Comparison of ENCODE assay signal across 21 mouse cellular contexts in genomic region chr7:65296675-65297589, GRCm38 (mm10).
DNase-seq lines count a peak whose midpoint lies in the region; ATAC-seq and TF ChIP-seq lines count a peak whose summit lies in the region.
"Had no signal": no experiment of that assay in that cellular context is flagged by ENCODE, and none has a peak within 500 bp of the region (broad histone marks: within the 10 kb centered on the region; RNA-seq: fewer than 3 reads in every experiment).

No protein-coding gene starts in this region.

- no peak overlapping the region for H3K9ac ChIP-seq in heart, adult 2 months (ENCODE audit: low read depth, low read length)
- H3K9ac ChIP-seq in limb, embryonic 13.5 days: no peak overlapping the region
- no peak overlapping the region for H3K9ac ChIP-seq in limb, embryonic 14.5 days (ENCODE audit: low read depth, low read length, severe bottlenecking)
- no peak overlapping the region for H3K9ac ChIP-seq in limb, embryonic 15.5 days

- no peak overlapping the region for H3K27ac ChIP-seq in heart, adult 2 months
- H3K27ac ChIP-seq in limb, embryonic 13.5 days: peak overlapping the region; percentile 39; the same call in 1 of the 2 replicates
- H3K27ac ChIP-seq in limb, embryonic 10.5 days: no peak overlapping the region
- H3K27ac ChIP-seq in limb, embryonic 14.5 days (replicated peaks; ENCODE audit: low read depth, low read length): no peak overlapping the region
- no peak overlapping the region for H3K27ac ChIP-seq in limb, embryonic 15.5 days
- no peak overlapping the region for H3K27ac ChIP-seq in layer of hippocampus, adult 2 months

- intact Hi-C loops in heart, adult 2 months (cut with DNase I): no loop called here

- DNase-seq in heart, adult 11 months: peak; percentile 55
- DNase-seq in heart, adult 2 months: no peak
- DNase-seq in limb, embryonic 10.5 days (ENCODE audit: low spot score): no peak
- DNase-seq in limb, embryonic 14.5 days (ENCODE audit: low spot score): peak; percentile 68
- DNase-seq in cerebellum, postnatal 10 days: no peak
- no peak for DNase-seq in layer of hippocampus, adult 2 months (ENCODE audit: low spot score in 2 of 2)
- DNase-seq: adrenal gland, adult 2 months; adrenal gland, adult 8-10 months; adrenal gland, postnatal 10 days; adrenal gland, postnatal 14 days; adrenal gland, postnatal 25 days; adrenal gland, postnatal 36 days; B cell, adult 2 months; cerebellum, adult 11 months; cerebellum, adult 11-12 months had no signal

- H3K79me2 ChIP-seq in heart, adult 2 months (replicated peaks; ENCODE audit: control insufficient read depth, insufficient read depth, low read length): no peaks in the 10 kb centered on the region

- no peak for TF ChIP-seq POLR2A in heart, adult 2 months (IDR thresholded peaks at IDR 0.05; ENCODE audit: insufficient read depth, low read depth, low read length)
- no peak for TF ChIP-seq POLR2A in limb, embryonic 14.5 days (IDR thresholded peaks at IDR 0.05; ENCODE audit: borderline replicate concordance, extremely low read depth, insufficient read depth, insufficient read length)

- H3K4me1 ChIP-seq in heart, adult 2 months (ENCODE audit: control insufficient read depth, insufficient read depth, low read length): no peaks in the 10 kb centered on the region
- H3K4me1 ChIP-seq in limb, embryonic 13.5 days: peaks cover 19% of the 10 kb centered on the region
- no peaks in the 10 kb centered on the region for H3K4me1 ChIP-seq in limb, embryonic 10.5 days
- peaks cover 13% of the 10 kb centered on the region; the same call in 1 of the 2 replicates for H3K4me1 ChIP-seq in limb, embryonic 14.5 days (ENCODE audit: control insufficient read depth, insufficient read depth, low read length)
- H3K4me1 ChIP-seq in limb, embryonic 15.5 days: peaks cover 10% of the 10 kb centered on the region; the same call in 1 of the 2 replicates

- WGBS in heart, adult 2 months: 92% methylated on average over 6 of the region's 6 CpGs
- WGBS in limb, embryonic 13.5 days: 50% methylated on average over 6 of the region's 6 CpGs
- 93% methylated on average over 6 of the region's 6 CpGs for WGBS in limb, embryonic 10.5 days
- 37% methylated on average over 6 of the region's 6 CpGs for WGBS in limb, embryonic 14.5 days
- 48% methylated on average over 6 of the region's 6 CpGs for WGBS in limb, embryonic 15.5 days

- no peak for TF ChIP-seq CTCF in heart, adult 2 months (IDR thresholded peaks at IDR 0.05)
- no peak for TF ChIP-seq CTCF in layer of hippocampus, adult 2 months (conservative IDR thresholded peaks at IDR 0.05)

- peaks cover 4% of the 10 kb centered on the region; the same call in 1 of the 2 replicates for H3K36me3 ChIP-seq in heart, adult 2 months (ENCODE audit: control insufficient read depth, insufficient read depth, low read length)
- H3K36me3 ChIP-seq in limb, embryonic 13.5 days: peaks cover 34% of the 10 kb centered on the region
- peaks cover 47% of the 10 kb centered on the region for H3K36me3 ChIP-seq in limb, embryonic 10.5 days
- H3K36me3 ChIP-seq in limb, embryonic 14.5 days (ENCODE audit: control insufficient read depth, insufficient read depth, low read length): peaks cover 34% of the 10 kb centered on the region
- peaks cover 21% of the 10 kb centered on the region for H3K36me3 ChIP-seq in limb, embryonic 15.5 days

- ATAC-seq in limb, embryonic 13.5 days (ENCODE audit: low FRiP score, low read depth): peak; percentile 82
- ATAC-seq in limb, embryonic 14.5 days (ENCODE audit: low FRiP score, low read depth): peak; percentile 61
- ATAC-seq in limb, embryonic 15.5 days (ENCODE audit: insufficient number of reproducible peaks, low FRiP score, low TSS enrichment, low read depth): peak; percentile 24; the same call in 1 of the 2 replicates
- ATAC-seq: activated CD4-positive, CD25-positive, alpha-beta regulatory T cell, adult 4 months; CD4-positive, CD25-positive, alpha-beta regulatory T cell, adult 4 months; Patski had no signal

- no peaks in the 10 kb centered on the region for H3K27me3 ChIP-seq in heart, adult 2 months (ENCODE audit: control insufficient read depth, insufficient read depth, low read length)
- no peaks in the 10 kb centered on the region for H3K27me3 ChIP-seq in limb, embryonic 13.5 days
- H3K27me3 ChIP-seq in limb, embryonic 10.5 days (ENCODE audit: low read depth, poor library complexity, severe bottlenecking): no peaks in the 10 kb centered on the region
- H3K27me3 ChIP-seq in limb, embryonic 14.5 days (ENCODE audit: control insufficient read depth, insufficient read depth, low read length): no peaks in the 10 kb centered on the region
- no peaks in the 10 kb centered on the region for H3K27me3 ChIP-seq in limb, embryonic 15.5 days
- H3K27me3 ChIP-seq: Patski had no signal

- H3K4me2 ChIP-seq in limb, embryonic 13.5 days (replicated peaks): no peak overlapping the region
- no peak overlapping the region for H3K4me2 ChIP-seq in limb, embryonic 14.5 days (replicated peaks; ENCODE audit: low read depth, low read length, severe bottlenecking)
- H3K4me2 ChIP-seq in limb, embryonic 15.5 days: no peak overlapping the region

- TF ChIP-seq EP300 in heart, adult 2 months (IDR thresholded peaks at IDR 0.05; ENCODE audit: insufficient read depth, low read depth, low read length): no peak

- no peaks in the 10 kb centered on the region for H3K9me3 ChIP-seq in limb, embryonic 13.5 days
- no peaks in the 10 kb centered on the region for H3K9me3 ChIP-seq in limb, embryonic 10.5 days (replicated peaks)
- H3K9me3 ChIP-seq in limb, embryonic 14.5 days (ENCODE audit: control insufficient read depth, low read length): no peaks in the 10 kb centered on the region
- H3K9me3 ChIP-seq in limb, embryonic 15.5 days: no peaks in the 10 kb centered on the region
- H3K9me3 ChIP-seq: G1E had no signal

- no peak overlapping the region for H3K4me3 ChIP-seq in heart, adult 2 months
- H3K4me3 ChIP-seq in limb, embryonic 13.5 days: no peak overlapping the region
- H3K4me3 ChIP-seq in limb, embryonic 10.5 days: no peak overlapping the region
- no peak overlapping the region for H3K4me3 ChIP-seq in limb, embryonic 14.5 days (replicated peaks; ENCODE audit: low read length)
- no peak overlapping the region for H3K4me3 ChIP-seq in limb, embryonic 15.5 days
- no peak overlapping the region for H3K4me3 ChIP-seq in layer of hippocampus, adult 2 months

Comparison
In these comparisons a context has a peak if more than half of its experiments do, and no peak if none do; other contexts are left out.
1. DNase-seq: peak in heart, adult 11 months (single experiment) and limb, embryonic 14.5 days (single experiment); none in heart, adult 2 months (0 of 2), limb, embryonic 10.5 days (single experiment), cerebellum, postnatal 10 days (0 of 2) and layer of hippocampus, adult 2 months (0 of 2).
2. ATAC-seq: peak in every context shown above with its lines; median percentile 82 in limb, embryonic 13.5 days; 61 in limb, embryonic 14.5 days; 24 in limb, embryonic 15.5 days.